Mouse (Mus musculus) skeletal muscle tissue, postnatal 0 days (tissue): ENCODE measurements around the gene Wdr95. TPM values are rescaled to one million over a fixed set of nuclear protein-coding genes. Genes with fewer than 3 reads are reported as not detected.

ENCODE experiments used
- polyA plus RNA-seq: library from polyadenylated mRNA; unstranded; fragments of >200 nt; fragmentation: Nextera tagmentation; extraction: Ambion mirVana; gene quantifications from 2 replicates; pipeline ENCODE4 v1.2.1, GENCODE M21; 2015

The Wdr95 gene
- polyA plus RNA-seq = 0.14 and 0.28 TPM in 2 replicates

GRCm38 (mm10) chr5:149527999-149528729 lies at the start of gene Wdr95:
Wdr95 (plus strand) TSS chr5:149528679.

GRCm38 (mm10) chr5:149636075-149636920 lies 107.8 kb downstream of the Wdr95 start, which contains the start of gene Hsph1:
Hsph1 (minus strand) TSS chr5:149636376.

Other genes starting within 250 kb of the Wdr95 start
- 7.2 and 8.3 TPM in 2 replicates for gene Medag, start 116.9 kb upstream of the Wdr95 start, polyA plus RNA-seq
- gene Tex26, start 89.0 kb upstream of the Wdr95 start, polyA plus RNA-seq = 0.32 and 0.39 TPM in 2 replicates
- 14.3 and 14.7 TPM in 2 replicates for gene Hsph1, start 107.7 kb downstream of the Wdr95 start, polyA plus RNA-seq
- gene B3glct, start 149.6 kb downstream of the Wdr95 start, polyA plus RNA-seq = 4.3 and 5.8 TPM in 2 replicates